Mouse (Mus musculus): ENCODE measurements around the gene Fbxo33.

DNA sequence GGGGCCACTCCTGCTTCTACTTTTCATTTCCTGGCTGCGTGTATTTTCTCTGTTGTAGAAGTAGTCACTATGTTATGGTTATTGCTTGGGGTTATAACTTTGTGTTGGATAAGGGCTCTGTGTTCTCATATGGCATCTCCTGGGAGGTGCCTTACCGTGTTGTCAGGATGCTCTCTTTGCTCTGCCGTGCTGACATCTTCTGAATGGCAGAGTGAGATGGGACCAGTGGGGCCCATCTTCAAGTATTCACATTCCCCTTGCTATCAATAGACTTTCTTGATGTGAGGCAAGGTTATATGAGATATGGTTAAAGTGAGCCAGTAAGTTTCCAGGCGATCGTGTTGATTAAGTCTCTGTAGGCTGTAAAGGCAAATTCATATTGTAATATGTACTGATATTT lies 39.5 kb upstream of the Fbxo33 start:
- TF ChIP-seq CTCF (IDR thresholded peaks at IDR 0.05; ENCODE audit: control insufficient read depth, insufficient read depth, insufficient replicate concordance, low read depth, low read length) (no peak), POLR2A (IDR thresholded peaks at IDR 0.05; ENCODE audit: control insufficient read depth, low read depth, low read length) (no peak)
